Mouse (Mus musculus): ENCODE results near the gene Ptprn2.

Gene Ptprn2

GRCm38 (mm10) chr12:116590076-116590475, 104.6 kb downstream of the Ptprn2 start:
- no peak for DNase-seq (ENCODE audit: low read depth, low spot score)

GRCm38 (mm10) chr12:116594457-116594856, 108.9 kb downstream of the Ptprn2 start:
- DNase-seq (ENCODE audit: low read depth, low spot score) = no peak

DNA sequence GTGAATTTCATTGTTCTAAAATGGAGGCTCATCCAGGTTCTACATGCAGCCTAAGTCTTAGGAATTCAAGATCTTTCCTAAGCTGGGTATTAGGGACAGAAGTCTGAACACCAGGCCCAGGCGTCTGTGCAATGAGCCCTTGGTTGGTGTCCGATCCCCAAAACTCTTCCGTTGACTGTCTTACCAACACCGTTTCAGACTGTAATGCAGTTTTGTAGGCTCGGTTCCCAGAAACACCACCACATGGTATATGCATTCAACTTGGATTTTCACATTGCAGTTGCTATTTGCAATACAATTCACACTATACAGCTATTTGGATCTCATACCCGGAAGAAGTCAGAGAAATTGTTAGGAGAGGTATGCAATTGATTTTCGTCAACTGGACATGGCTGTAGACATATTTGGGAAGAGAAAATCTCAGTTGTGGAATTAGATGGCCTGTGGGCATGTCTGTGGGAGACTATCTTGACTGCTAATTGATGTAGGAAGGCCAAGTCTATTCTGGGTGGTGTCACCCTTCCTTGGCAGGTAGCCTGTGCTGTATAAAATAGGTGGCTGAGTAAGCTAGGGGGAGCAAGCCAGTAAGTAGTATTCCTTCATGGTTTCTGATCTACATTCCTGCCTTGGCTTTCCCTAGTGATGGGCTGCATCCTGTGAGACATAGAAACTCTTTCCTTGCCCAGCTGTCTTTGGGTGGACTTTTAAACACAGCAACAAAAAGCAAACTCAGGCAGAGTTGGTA, 109.5 kb downstream of the Ptprn2 start:
- DNase-seq (ENCODE audit: low read depth, low spot score) = no peak

GRCm38 (mm10) chr12:116595727-116596126, 110.2 kb downstream of the Ptprn2 start:
- DNase-seq (ENCODE audit: low read depth, low spot score) = no peak

DNA sequence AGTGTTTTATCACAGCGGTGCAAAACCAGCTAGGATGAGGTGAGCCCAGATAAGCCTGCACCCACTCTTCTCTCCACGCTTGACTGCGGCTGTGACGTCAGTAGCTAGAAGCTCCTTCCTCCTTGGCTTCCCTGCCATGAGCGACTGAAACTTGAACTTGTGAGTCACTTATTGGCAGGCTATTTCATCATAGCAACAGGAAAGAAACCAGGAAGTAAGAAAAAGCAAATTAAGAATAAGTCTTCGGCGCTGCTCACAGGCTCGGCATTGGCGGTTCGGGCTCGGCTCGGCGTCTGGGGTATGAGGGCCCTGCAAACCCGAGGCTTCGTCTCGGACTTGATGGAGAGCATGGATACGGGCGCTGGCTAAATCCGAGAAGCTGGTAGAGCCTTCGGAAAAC, 111.5 kb downstream of the Ptprn2 start:
- DNase-seq (ENCODE audit: low read depth, low spot score) = no peak

- no peak for DNase-seq (ENCODE audit: low read depth, low spot score)
Observed at GRCm38 (mm10) chr12:116597670-116598069, 112.2 kb downstream of the Ptprn2 start.

- no peak for DNase-seq (ENCODE audit: low read depth, low spot score)
Observed at GRCm38 (mm10) chr12:116598123-116599005, 112.8 kb downstream of the Ptprn2 start.

GRCm38 (mm10) chr12:116599537-116599936, 114.0 kb downstream of the Ptprn2 start:
- peak; percentile 37 for DNase-seq (ENCODE audit: low read depth, low spot score)

- DNase-seq (ENCODE audit: low read depth, low spot score) = no peak
Observed at GRCm38 (mm10) chr12:116600054-116600453, 114.5 kb downstream of the Ptprn2 start.

GRCm38 (mm10) chr12:116601395-116601794, 115.9 kb downstream of the Ptprn2 start:
- DNase-seq (ENCODE audit: low read depth, low spot score) = no peak

- DNase-seq (ENCODE audit: low read depth, low spot score) = no peak
Observed at GRCm38 (mm10) chr12:116601921-116602320, 116.4 kb downstream of the Ptprn2 start.

GRCm38 (mm10) chr12:116608598-116608997, 123.1 kb downstream of the Ptprn2 start:
- DNase-seq (ENCODE audit: low read depth, low spot score) = no peak

- DNase-seq (ENCODE audit: low read depth, low spot score) = peak; percentile 72
Observed at GRCm38 (mm10) chr12:116619868-116620267, 134.3 kb downstream of the Ptprn2 start.

DNA sequence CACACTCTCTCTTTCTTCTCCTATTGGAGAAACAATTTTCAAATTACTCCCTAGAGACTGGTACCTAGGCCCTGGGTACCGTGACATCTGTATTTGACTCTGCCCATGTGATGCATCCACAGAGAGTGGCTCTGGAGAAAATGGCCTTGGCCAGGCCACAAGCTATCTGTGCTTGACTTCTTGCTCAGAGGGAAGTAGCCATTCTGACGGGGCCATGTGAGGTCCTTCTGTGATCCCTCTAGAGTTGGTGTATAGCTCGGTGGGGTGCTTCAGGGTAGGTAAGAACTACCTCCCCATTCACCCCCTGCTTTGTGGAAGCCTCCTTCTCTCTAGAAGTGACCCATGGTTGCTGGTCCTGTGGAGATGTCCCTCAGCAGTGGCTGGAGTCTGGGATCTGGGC, 134.8 kb downstream of the Ptprn2 start:
- DNase-seq (ENCODE audit: low read depth, low spot score) = no peak

DNA sequence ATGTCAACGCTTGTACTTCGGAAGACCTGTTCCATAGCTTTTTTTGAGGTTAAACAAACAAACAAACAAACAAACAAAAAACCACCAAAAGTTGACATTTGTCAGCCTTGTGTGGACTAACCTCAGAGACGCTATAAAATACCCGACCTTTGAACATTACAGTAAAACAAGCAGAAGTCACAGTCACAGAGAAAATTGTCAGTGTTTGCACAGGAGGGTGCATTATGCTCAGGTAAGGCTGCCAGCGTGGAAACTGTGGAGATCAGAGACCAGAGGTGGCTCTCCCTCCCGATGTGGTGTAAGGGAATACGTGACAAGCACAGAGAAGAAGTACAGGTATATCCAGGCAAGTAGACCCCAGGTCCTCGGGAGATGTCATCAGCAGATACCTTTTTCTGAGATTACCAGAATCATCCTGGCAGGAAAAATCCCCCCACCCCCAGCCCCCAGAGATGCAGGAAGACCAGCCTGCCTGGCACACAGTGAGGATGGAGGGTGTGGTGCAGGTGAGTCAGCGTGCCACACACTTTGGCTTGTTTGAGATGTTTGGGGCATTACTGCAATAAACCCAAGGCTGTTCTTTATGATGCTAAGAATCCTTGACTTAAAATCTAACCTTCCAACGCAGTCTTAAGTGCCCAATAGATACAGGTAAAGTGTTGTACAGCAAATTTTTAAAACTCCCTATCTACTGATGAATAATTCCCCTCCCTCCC, 136.0 kb downstream of the Ptprn2 start:
- no peak for DNase-seq (ENCODE audit: low read depth, low spot score)

GRCm38 (mm10) chr12:116622665-116623387, 137.3 kb downstream of the Ptprn2 start:
- no peak for DNase-seq (ENCODE audit: low read depth, low spot score)

DNA sequence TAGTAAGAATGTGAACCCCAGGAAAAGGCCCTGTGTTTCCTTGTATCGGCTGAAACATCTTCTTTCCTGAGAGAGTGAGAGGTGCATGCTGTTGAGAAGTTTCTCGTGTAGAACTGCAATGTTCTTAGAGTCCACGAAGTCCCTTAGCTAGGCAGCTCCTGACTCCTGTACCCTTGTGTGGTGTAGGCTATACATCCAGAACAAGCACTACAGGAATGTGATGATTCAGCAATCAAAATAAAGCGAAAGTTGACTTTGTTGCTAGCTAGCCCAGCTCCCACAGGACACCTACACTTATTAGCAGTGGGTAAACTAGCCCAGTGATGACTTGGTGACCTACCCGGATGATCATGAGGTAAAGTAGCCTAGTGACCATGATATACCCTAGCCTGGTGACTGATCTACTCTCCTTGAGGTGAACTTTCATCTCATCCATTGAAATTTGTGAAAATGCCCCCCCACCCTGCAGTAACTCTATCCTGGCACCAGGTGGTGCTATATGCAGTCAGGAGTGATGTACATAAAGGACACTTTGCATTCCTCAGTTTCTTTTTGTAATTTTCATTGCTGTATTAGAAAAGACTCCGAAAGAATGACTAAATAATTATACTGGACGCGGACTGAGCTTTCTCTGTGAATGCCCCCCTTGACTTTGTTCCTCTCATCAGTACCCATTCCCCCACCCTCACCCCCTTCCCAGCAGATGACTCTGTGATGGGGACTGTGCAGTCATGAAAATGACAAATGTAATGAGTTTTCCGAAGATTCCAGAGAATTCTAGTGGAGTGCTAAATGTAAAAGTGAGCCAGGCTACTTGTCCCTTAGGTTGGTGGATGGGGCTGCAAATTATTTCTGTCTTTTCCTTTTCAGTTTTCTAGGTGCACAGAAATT, 140.1 kb downstream of the Ptprn2 start:
- peak; percentile 41 for DNase-seq (ENCODE audit: low read depth, low spot score)

- no peak for DNase-seq (ENCODE audit: low read depth, low spot score)
Observed at GRCm38 (mm10) chr12:116628992-116629391, 143.5 kb downstream of the Ptprn2 start.

DNA sequence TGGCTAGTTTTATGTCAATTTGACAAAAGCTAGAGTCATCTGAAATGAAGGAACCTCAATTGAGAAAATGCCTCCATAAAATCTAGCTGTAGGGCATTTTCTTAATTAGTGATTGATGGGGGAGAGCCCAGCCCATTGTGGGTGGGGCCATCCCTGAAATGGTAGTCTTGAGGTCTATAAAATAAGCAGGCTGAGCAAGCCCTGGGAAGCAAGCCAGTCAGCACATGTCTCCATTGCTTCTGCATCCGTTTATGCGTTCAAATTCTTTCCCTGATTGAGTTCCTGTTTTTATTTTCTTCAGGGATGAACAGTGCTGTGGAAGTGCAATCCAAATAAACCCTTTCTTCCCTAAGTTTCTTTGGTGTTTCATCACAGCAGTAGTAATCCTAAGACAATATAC, 152.0 kb downstream of the Ptprn2 start:
- DNase-seq (ENCODE audit: low read depth, low spot score) = no peak

GRCm38 (mm10) chr12:116640871-116641270, 155.4 kb downstream of the Ptprn2 start:
- no peak for DNase-seq (ENCODE audit: low read depth, low spot score)

Data from forelimb bud, embryonic 11.5 days (tissue).